Mouse (Mus musculus) liver, embryonic 14.5 days (tissue): ENCODE measurements at regions not wholly inside any gene's neighbourhood (a gene's known extent, or its start where the extent isn't known, plus 50 kb on each side); places are given as distances from the start of the nearest gene placed in this dataset.

Experiments
- CTCF ChIP-seq: IDR thresholded peaks from 2 replicates; pipeline ENCODE4 v1.5.1; 2016; ENCODE audit warnings: antibody characterized with exemption, low read depth, control low read depth
- EP300 ChIP-seq: IDR thresholded peaks from 2 replicates; pipeline ENCODE4 v1.6.1; 2016; ENCODE audit warnings: antibody characterized with exemption, low read depth

DNA sequence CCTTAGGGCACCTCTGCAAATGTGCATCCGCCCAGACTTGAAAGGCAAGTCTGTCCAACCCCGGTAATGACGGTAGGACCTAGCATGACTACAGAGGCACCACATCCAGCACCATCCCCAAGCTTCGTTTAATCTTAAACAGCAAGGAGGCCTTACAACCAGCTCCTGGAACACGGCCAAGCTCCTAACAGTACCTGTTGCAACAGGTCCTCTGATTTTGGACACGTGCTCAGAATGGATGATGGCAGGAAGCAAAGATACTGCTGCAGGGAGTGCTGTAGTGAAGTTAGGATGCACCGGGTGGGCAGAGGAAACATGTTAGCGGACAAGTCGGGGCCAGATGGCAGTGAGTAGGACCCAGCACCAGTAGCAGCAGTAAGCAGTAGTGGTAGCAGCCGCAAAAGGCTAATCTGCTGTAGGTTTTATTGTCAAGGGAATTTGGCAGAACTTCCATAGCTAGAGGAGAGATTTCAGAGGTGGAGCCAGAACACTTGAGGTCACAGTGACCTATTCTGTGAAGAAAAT lies 2813.5 kb upstream of the Gm7489 start:
- TF ChIP-seq EP300 = no peak
- no peak for TF ChIP-seq CTCF
